Mouse (Mus musculus): ENCODE data around the gene Stk32b. TPM values are rescaled to one million over a fixed set of nuclear protein-coding genes. Genes with fewer than 3 reads are reported as not detected.

Gene Stk32b
- polyA plus RNA-seq, 1 experiment from 2014 or later: 3.8 TPM

GRCm38 (mm10) chr5:37725220-37725886, 8.4 kb upstream of the Stk32b start:
- Histone ChIP-seq H3K4me2 (replicated peaks; ENCODE audit: low read depth, low read length) (no peak overlapping the region), H3K4me1 (ENCODE audit: insufficient read depth, low read length) (no peaks in the 10 kb centered on the region)

GRCm38 (mm10) chr5:37720670-37721069, 3.7 kb upstream of the Stk32b start:
- ATAC-seq (ENCODE audit: low FRiP score, low TSS enrichment): no peak
- WGBS: 11% methylated on average over 6 of the region's 6 CpGs

More at GRCm38 (mm10) chr5:37725220-37725886, 8.4 kb upstream of the Stk32b start:
- H3K27ac ChIP-seq (ENCODE audit: low read length): no peak overlapping the region
- 64% methylated on average over 4 of the region's 4 CpGs for WGBS
- H3K9me3 ChIP-seq (ENCODE audit: low read length): no peaks in the 10 kb centered on the region
- H3K9ac ChIP-seq (replicated peaks; ENCODE audit: low read length): no peak overlapping the region
- H3K36me3 ChIP-seq (ENCODE audit: insufficient read depth, low read length): no peaks in the 10 kb centered on the region
- no peak for ATAC-seq (ENCODE audit: low FRiP score, low TSS enrichment)
- H3K27me3 ChIP-seq (ENCODE audit: insufficient read depth, low read length): no peaks in the 10 kb centered on the region; the same call in 1 of the 2 replicates
- H3K4me3 ChIP-seq (ENCODE audit: low read length): no peak overlapping the region

GRCm38 (mm10) chr5:37717384-37717963, 503 bp upstream of the Stk32b start:
- H3K27me3 ChIP-seq (ENCODE audit: insufficient read depth, low read length): peaks cover 4% of the 10 kb centered on the region
- H3K4me3 ChIP-seq (ENCODE audit: low read length): peak overlapping the region; percentile 32
- H3K9me3 ChIP-seq (ENCODE audit: low read length): 0 out of 2 replicates have a peak, but pooled peaks cover 4% of the 10 kb centered on the region
- 0 out of 2 replicates have a peak overlapping the region, but pooled peaks have one; percentile 23 for H3K9ac ChIP-seq (replicated peaks; ENCODE audit: low read length)
- no peaks in the 10 kb centered on the region for H3K36me3 ChIP-seq (ENCODE audit: insufficient read depth, low read length)
- peak; percentile 76 for ATAC-seq (ENCODE audit: low FRiP score, low TSS enrichment)
- no peaks in the 10 kb centered on the region for H3K4me1 ChIP-seq (ENCODE audit: insufficient read depth, low read length)
- no peak overlapping the region for H3K27ac ChIP-seq (ENCODE audit: low read length)
- H3K4me2 ChIP-seq (replicated peaks; ENCODE audit: low read depth, low read length): peak overlapping the region; percentile 49
- under 1% methylated on average over 14 of the region's 14 CpGs for WGBS

More at GRCm38 (mm10) chr5:37720670-37721069, 3.7 kb upstream of the Stk32b start:
- Histone ChIP-seq H3K27me3 (ENCODE audit: insufficient read depth, low read length) (peaks cover 4% of the 10 kb centered on the region), H3K36me3 (ENCODE audit: insufficient read depth, low read length) (no peaks in the 10 kb centered on the region), H3K4me2 (replicated peaks; ENCODE audit: low read depth, low read length) (no peak overlapping the region), H3K4me3 (ENCODE audit: low read length) (no peak overlapping the region), H3K9ac (replicated peaks; ENCODE audit: low read length) (no peak overlapping the region), H3K4me1 (ENCODE audit: insufficient read depth, low read length) (no peaks in the 10 kb centered on the region), H3K9me3 (ENCODE audit: low read length) (no peaks in the 10 kb centered on the region), H3K27ac (ENCODE audit: low read length) (no peak overlapping the region)

GRCm38 (mm10) chr5:37709257-37709904, 7.6 kb downstream of the Stk32b start:
- no peak overlapping the region for H3K4me3 ChIP-seq (ENCODE audit: low read length)
- 86% methylated on average over 5 of the region's 5 CpGs for WGBS
- no peak for ATAC-seq (ENCODE audit: low FRiP score, low TSS enrichment)
- no peaks in the 10 kb centered on the region for H3K27me3 ChIP-seq (ENCODE audit: insufficient read depth, low read length)
- no peak overlapping the region for H3K9ac ChIP-seq (replicated peaks; ENCODE audit: low read length)
- no peak overlapping the region for H3K4me2 ChIP-seq (replicated peaks; ENCODE audit: low read depth, low read length)
- no peaks in the 10 kb centered on the region for H3K4me1 ChIP-seq (ENCODE audit: insufficient read depth, low read length)
- H3K36me3 ChIP-seq (ENCODE audit: insufficient read depth, low read length): no peaks in the 10 kb centered on the region
- no peak overlapping the region for H3K27ac ChIP-seq (ENCODE audit: low read length)
- H3K9me3 ChIP-seq (ENCODE audit: low read length): 0 out of 2 replicates have a peak, but pooled peaks cover 5% of the 10 kb centered on the region

- Histone ChIP-seq H3K9me3 (ENCODE audit: low read length) (0 out of 2 replicates have a peak, but pooled peaks cover 5% of the 10 kb centered on the region), H3K27me3 (ENCODE audit: insufficient read depth, low read length) (no peaks in the 10 kb centered on the region), H3K27ac (ENCODE audit: low read length) (no peak overlapping the region), H3K4me1 (ENCODE audit: insufficient read depth, low read length) (no peaks in the 10 kb centered on the region), H3K4me3 (ENCODE audit: low read length) (no peak overlapping the region), H3K9ac (replicated peaks; ENCODE audit: low read length) (no peak overlapping the region), H3K4me2 (replicated peaks; ENCODE audit: low read depth, low read length) (no peak overlapping the region), H3K36me3 (ENCODE audit: insufficient read depth, low read length) (no peaks in the 10 kb centered on the region)
- ATAC-seq (ENCODE audit: low FRiP score, low TSS enrichment): no peak
- WGBS: 68% methylated on average over 3 of the region's 3 CpGs
Observed at GRCm38 (mm10) chr5:37708124-37708523, 8.8 kb downstream of the Stk32b start.

- H3K4me1 ChIP-seq (ENCODE audit: insufficient read depth, low read length): 0 out of 2 replicates have a peak, but pooled peaks cover 2% of the 10 kb centered on the region
- no peak overlapping the region for H3K4me3 ChIP-seq (ENCODE audit: low read length)
- H3K27me3 ChIP-seq (ENCODE audit: insufficient read depth, low read length): no peaks in the 10 kb centered on the region
- 91% methylated on average over 2 of the region's 2 CpGs for WGBS
- no peaks in the 10 kb centered on the region for H3K36me3 ChIP-seq (ENCODE audit: insufficient read depth, low read length)
- no peak overlapping the region for H3K27ac ChIP-seq (ENCODE audit: low read length)
- H3K9me3 ChIP-seq (ENCODE audit: low read length): no peaks in the 10 kb centered on the region
- H3K4me2 ChIP-seq (replicated peaks; ENCODE audit: low read depth, low read length): no peak overlapping the region
- no peak for ATAC-seq (ENCODE audit: low FRiP score, low TSS enrichment)
- no peak overlapping the region for H3K9ac ChIP-seq (replicated peaks; ENCODE audit: low read length)
Observed at GRCm38 (mm10) chr5:37704962-37705361, 12.0 kb downstream of the Stk32b start.

- H3K9me3 ChIP-seq (ENCODE audit: low read length): no peaks in the 10 kb centered on the region
- H3K27me3 ChIP-seq (ENCODE audit: insufficient read depth, low read length): no peaks in the 10 kb centered on the region
- no peak overlapping the region for H3K4me2 ChIP-seq (replicated peaks; ENCODE audit: low read depth, low read length)
- ATAC-seq (ENCODE audit: low FRiP score, low TSS enrichment): no peak
- no peak overlapping the region for H3K4me3 ChIP-seq (ENCODE audit: low read length)
- H3K9ac ChIP-seq (replicated peaks; ENCODE audit: low read length): no peak overlapping the region
- H3K4me1 ChIP-seq (ENCODE audit: insufficient read depth, low read length): 0 out of 2 replicates have a peak, but pooled peaks cover 3% of the 10 kb centered on the region
- 57% methylated on average over 12 of the region's 12 CpGs for WGBS
- H3K36me3 ChIP-seq (ENCODE audit: insufficient read depth, low read length): no peaks in the 10 kb centered on the region
- H3K27ac ChIP-seq (ENCODE audit: low read length): no peak overlapping the region
Observed at GRCm38 (mm10) chr5:37699757-37700156, 17.2 kb downstream of the Stk32b start.

GRCm38 (mm10) chr5:37697286-37697685, 19.7 kb downstream of the Stk32b start:
- H3K9me3 ChIP-seq (ENCODE audit: low read length): no peaks in the 10 kb centered on the region
- H3K36me3 ChIP-seq (ENCODE audit: insufficient read depth, low read length): no peaks in the 10 kb centered on the region
- no peak overlapping the region for H3K4me2 ChIP-seq (replicated peaks; ENCODE audit: low read depth, low read length)
- 0 out of 2 replicates have a peak, but pooled peaks cover 3% of the 10 kb centered on the region for H3K4me1 ChIP-seq (ENCODE audit: insufficient read depth, low read length)
- H3K27ac ChIP-seq (ENCODE audit: low read length): no peak overlapping the region
- ATAC-seq (ENCODE audit: low FRiP score, low TSS enrichment): no peak
- H3K9ac ChIP-seq (replicated peaks; ENCODE audit: low read length): no peak overlapping the region
- no peak overlapping the region for H3K4me3 ChIP-seq (ENCODE audit: low read length)
- 78% methylated on average over 7 of the region's 7 CpGs for WGBS
- H3K27me3 ChIP-seq (ENCODE audit: insufficient read depth, low read length): no peaks in the 10 kb centered on the region

GRCm38 (mm10) chr5:37695773-37696172, 21.2 kb downstream of the Stk32b start:
- Histone ChIP-seq H3K9me3 (ENCODE audit: low read length) (no peaks in the 10 kb centered on the region), H3K9ac (replicated peaks; ENCODE audit: low read length) (no peak overlapping the region), H3K27ac (ENCODE audit: low read length) (no peak overlapping the region), H3K36me3 (ENCODE audit: insufficient read depth, low read length) (no peaks in the 10 kb centered on the region), H3K27me3 (ENCODE audit: insufficient read depth, low read length) (no peaks in the 10 kb centered on the region), H3K4me3 (ENCODE audit: low read length) (no peak overlapping the region), H3K4me2 (replicated peaks; ENCODE audit: low read depth, low read length) (no peak overlapping the region), H3K4me1 (ENCODE audit: insufficient read depth, low read length) (0 out of 2 replicates have a peak, but pooled peaks cover 3% of the 10 kb centered on the region)
- WGBS: 52% methylated on average over 4 of the region's 4 CpGs
- ATAC-seq (ENCODE audit: low FRiP score, low TSS enrichment): no peak

All from kidney, embryonic 16.5 days (tissue).